Mouse (Mus musculus) stomach, postnatal 0 days (tissue): ENCODE measurements at regions not wholly inside any gene's neighbourhood (a gene's known extent, or its start where the extent isn't known, plus 50 kb on each side); places are given as distances from the start of the nearest gene placed in this dataset.

ENCODE experiments used
- CTCF ChIP-seq: IDR thresholded peaks from 2 replicates; pipeline ENCODE4 v1.5.1; 2016; ENCODE audit warnings: antibody characterized with exemption, low read depth, mild to moderate bottlenecking, moderate library complexity
- EP300 ChIP-seq: optimal IDR thresholded peaks from 2 replicates; pipeline ENCODE3; 2016; ENCODE audit warnings: antibody characterized with exemption

DNA sequence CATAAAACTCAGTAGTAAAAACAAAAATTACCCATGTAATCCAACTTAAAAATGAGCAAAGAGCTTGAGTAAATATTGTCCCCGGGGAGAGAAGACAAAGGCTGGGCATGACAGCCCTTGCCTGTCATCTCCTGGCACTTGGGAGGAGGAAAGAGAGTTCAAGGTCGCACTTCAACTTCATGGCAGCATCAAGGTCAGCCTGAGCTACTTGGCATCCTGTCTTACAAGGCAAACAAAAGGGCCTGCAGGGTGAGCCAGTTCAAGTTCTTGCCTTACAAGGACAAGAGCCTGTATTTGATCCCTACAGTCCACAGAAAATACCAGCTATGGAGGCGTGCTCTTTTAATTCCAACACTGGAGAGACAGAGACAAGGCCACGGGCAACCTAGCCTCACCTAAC, 67.1 kb upstream of the Phactr1 start:
- no peak for TF ChIP-seq CTCF
- no peak for TF ChIP-seq EP300
